Mouse (Mus musculus): ENCODE measurements around the gene Tomm40.

- TF ChIP-seq POLR2A (IDR thresholded peaks at IDR 0.05; ENCODE audit: control insufficient read depth, extremely low read depth, insufficient read depth, low read length, poor library complexity) (no peak), CTCF (IDR thresholded peaks at IDR 0.05; ENCODE audit: borderline replicate concordance, control insufficient read depth, extremely low read depth, insufficient read depth, low read length, poor library complexity) (no peak)
Measured at GRCm38 (mm10) chr7:19681202-19681694, 34.0 kb downstream of the Tomm40 start, which contains the start of the genes Gm44805 and Apoc4.

Data from thymus, adult 2 months (tissue).